7 mouse cellular contexts compared by ENCODE assay signal in genomic region chr4:152226901-152227486, GRCm38 (mm10). TPM values are rescaled to one million over a fixed set of nuclear protein-coding genes. Genes with fewer than 3 reads are reported as not detected.
DNase-seq lines count a peak whose midpoint lies in the region; ATAC-seq lines count a peak whose summit lies in the region.

No protein-coding gene starts in this region.

- H3K27me3 ChIP-seq in kidney, embryonic 15.5 days = no peaks in the 10 kb centered on the region

- ATAC-seq in kidney, embryonic 15.5 days (replicated peaks; ENCODE audit: low FRiP score) = no peak

- 0 out of 2 replicates have a peak overlapping the region, but pooled peaks have one; percentile 41 for H3K27ac ChIP-seq in kidney, embryonic 15.5 days

- no peak for DNase-seq in kidney, adult 9 months
- DNase-seq in fat pad, adult 2 months (ENCODE audit: extremely low read depth, low read depth, low spot score) = peak; percentile 71
- peak; percentile 71 to 73 for DNase-seq in layer of hippocampus, postnatal 36 days
- DNase-seq in right cerebral cortex, postnatal 25 days = peak; percentile 73
- DNase-seq in kidney, postnatal 10 days = no peak
- no peak for DNase-seq in spleen, postnatal 10 days (ENCODE audit: low spot score in 2 of 2)

- H3K4me3 ChIP-seq in kidney, embryonic 15.5 days (replicated peaks) = no peak overlapping the region

- 0 out of 2 replicates have a peak, but pooled peaks cover 4% of the 10 kb centered on the region for H3K36me3 ChIP-seq in kidney, embryonic 15.5 days

- H3K4me1 ChIP-seq in kidney, embryonic 15.5 days = peaks cover 72% of the 10 kb centered on the region

- no peak overlapping the region for H3K4me2 ChIP-seq in kidney, embryonic 15.5 days

- no peaks in the 10 kb centered on the region for H3K9me3 ChIP-seq in kidney, embryonic 15.5 days (replicated peaks)

- 81% methylated on average over 13 of the region's 13 CpGs for WGBS in kidney, embryonic 15.5 days

- no peak overlapping the region for H3K9ac ChIP-seq in kidney, embryonic 15.5 days

RNA-seq across cellular contexts. Expression of gene Gpr153, which starts 47.0 kb away (rescaled TPM):
- 6.2 and 7.8 TPM in 2 replicates for polyA plus RNA-seq in kidney, embryonic 15.5 days (2015; fragmentation: Nextera tagmentation; extraction: Ambion mirVana)
- total RNA-seq in layer of hippocampus, postnatal 36 days (2021) = 1 to 10 TPM; 5.3 to 6.1 TPM

RNA-seq across cellular contexts. Expression of gene Acot7, which starts 49.1 kb away (rescaled TPM):
- 65.6 and 71.7 TPM in 2 replicates for polyA plus RNA-seq in kidney, embryonic 15.5 days (2015; fragmentation: Nextera tagmentation; extraction: Ambion mirVana)
- total RNA-seq in layer of hippocampus, postnatal 36 days (2021) = 100 to 1,000 TPM; 331 to 345 TPM

Comparison
In these comparisons a context has a peak if more than half of its experiments do, and no peak if none do; other contexts are left out.
1. DNase-seq: peak in fat pad, adult 2 months (single experiment), layer of hippocampus, postnatal 36 days (2 of 2) and right cerebral cortex, postnatal 25 days (single experiment); none in kidney, adult 9 months (single experiment), kidney, postnatal 10 days (single experiment) and spleen, postnatal 10 days (0 of 2).